Mouse (Mus musculus) stomach, embryonic 15.5 days (tissue): ENCODE measurements at regions not wholly inside any gene's neighbourhood (a gene's known extent, or its start where the extent isn't known, plus 50 kb on each side); places are given as distances from the start of the nearest gene placed in this dataset.

Experiments
- ATAC-seq: fragments of 200-750 bp; cut with Nextera tagmentation; 2 replicates; pipeline ENCODE4 v1.8.0; 2017; ENCODE audit warnings: low read depth, moderate number of reproducible peaks, moderate TSS enrichment; ENCODE audit not compliant: insufficient read depth, low FRiP score
- H3K27ac ChIP-seq: fragments of 300-500 bp; sonication (generic); 2 replicates; pipeline ENCODE4 v1.5.1; 2015; ENCODE audit warnings: mild to moderate bottlenecking, inconsistent platforms
- H3K27me3 ChIP-seq: fragments of 300-500 bp; sonication (generic); replicated peaks from 2 replicates; pipeline ENCODE4 v1.6.1; 2015; ENCODE audit warnings: inconsistent platforms
- H3K36me3 ChIP-seq: fragments of 300-500 bp; sonication (generic); 2 replicates; pipeline ENCODE4 v1.6.1; 2015; ENCODE audit warnings: inconsistent platforms
- H3K4me1 ChIP-seq: fragments of 300-500 bp; sonication (generic); 2 replicates; pipeline ENCODE4 v1.6.1; 2015; ENCODE audit warnings: inconsistent platforms
- H3K4me2 ChIP-seq: fragments of 300-500 bp; sonication (generic); 2 replicates; pipeline ENCODE4 v1.6.1; 2015; ENCODE audit warnings: mild to moderate bottlenecking, inconsistent platforms
- H3K4me3 ChIP-seq: fragments of 300-500 bp; sonication (generic); replicated peaks from 2 replicates; pipeline ENCODE4 v1.5.1; 2015; ENCODE audit warnings: inconsistent platforms
- H3K9ac ChIP-seq: fragments of 300-500 bp; sonication (generic); 2 replicates; pipeline ENCODE4 v1.6.1; 2015; ENCODE audit warnings: inconsistent platforms
- H3K9me3 ChIP-seq: fragments of 300-500 bp; sonication (generic); 2 replicates; pipeline ENCODE4 v1.6.1; 2016; ENCODE audit warnings: inconsistent platforms
- WGBS: fragments of 180-500 bp; shearing (Covaris S2); methylation state at CpG from one replicate; pipeline ENCODE4 v1.1.7; 2015; 5-methylcytosine and 5-hydroxymethylcytosine counted together

DNA sequence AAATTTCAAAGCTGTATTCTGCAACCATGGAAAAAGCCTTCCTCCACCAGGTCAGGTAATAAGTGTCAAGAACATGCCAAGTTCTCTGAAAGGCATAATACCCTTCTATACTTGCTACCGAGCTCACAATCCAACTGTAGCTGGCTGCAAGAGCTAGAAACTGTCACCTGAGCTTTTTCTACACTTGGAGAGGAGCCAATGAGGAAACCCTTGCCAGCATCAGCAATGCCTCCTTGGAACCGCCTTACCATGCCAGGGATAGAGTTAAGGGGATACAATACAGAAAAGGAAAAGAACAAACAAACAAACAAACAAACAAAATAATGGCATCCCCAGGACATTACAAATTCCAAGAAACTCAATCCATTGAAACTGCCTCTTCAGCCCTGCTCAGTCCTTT is 62.5 kb upstream of the Ccn2 start:
- H3K9ac ChIP-seq: no peak overlapping the region
- H3K36me3 ChIP-seq: no peaks in the 10 kb centered on the region
- no peaks in the 10 kb centered on the region for H3K9me3 ChIP-seq
- no peak overlapping the region for H3K4me3 ChIP-seq
- H3K4me1 ChIP-seq: no peaks in the 10 kb centered on the region; the same call in 1 of the 2 replicates
- no peaks in the 10 kb centered on the region for H3K27me3 ChIP-seq
- no peak for ATAC-seq
- H3K27ac ChIP-seq: no peak overlapping the region
- no peak overlapping the region for H3K4me2 ChIP-seq
- 76% methylated on average over 2 of the region's 2 CpGs for WGBS

- no peak for ATAC-seq
- H3K27me3 ChIP-seq: no peaks in the 10 kb centered on the region
- H3K36me3 ChIP-seq: no peaks in the 10 kb centered on the region
- WGBS: 94% methylated on average over 11 of the region's 11 CpGs
- no peak overlapping the region for H3K4me3 ChIP-seq
- no peaks in the 10 kb centered on the region for H3K9me3 ChIP-seq
- H3K4me1 ChIP-seq: no peaks in the 10 kb centered on the region; the same call in 1 of the 2 replicates
- no peak overlapping the region for H3K4me2 ChIP-seq
- no peak overlapping the region for H3K27ac ChIP-seq
- H3K9ac ChIP-seq: no peak overlapping the region
These were observed 60.3 kb upstream of the Ccn2 start for GRCm38 (mm10) chr10:24534901-24535300.

DNA sequence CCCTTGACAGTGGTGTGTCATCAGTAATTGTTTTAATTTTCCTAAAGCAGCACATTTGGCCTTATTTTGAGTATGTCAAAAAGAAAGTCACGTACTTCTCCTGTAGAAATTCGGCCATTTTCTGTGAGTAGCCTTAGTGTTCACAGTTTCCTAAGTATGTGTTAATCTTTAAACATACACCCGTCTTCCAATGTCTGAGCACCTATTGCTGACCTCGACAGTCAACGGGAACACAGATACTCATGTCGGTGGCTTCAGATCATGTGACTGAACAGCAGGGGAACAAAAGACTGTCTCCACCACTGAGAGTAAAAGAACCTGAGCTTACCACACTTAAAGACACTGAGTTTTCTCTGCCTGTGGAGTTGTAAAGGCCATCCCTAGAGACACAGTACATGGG is 59.8 kb upstream of the Ccn2 start:
- no peak overlapping the region for H3K4me3 ChIP-seq
- no peak overlapping the region for H3K27ac ChIP-seq
- H3K27me3 ChIP-seq: no peaks in the 10 kb centered on the region
- WGBS: 85% methylated on average over 6 of the region's 6 CpGs
- H3K4me1 ChIP-seq: no peaks in the 10 kb centered on the region; the same call in 1 of the 2 replicates
- H3K36me3 ChIP-seq: no peaks in the 10 kb centered on the region
- H3K9me3 ChIP-seq: no peaks in the 10 kb centered on the region
- no peak overlapping the region for H3K4me2 ChIP-seq
- ATAC-seq: no peak
- H3K9ac ChIP-seq: no peak overlapping the region

DNA sequence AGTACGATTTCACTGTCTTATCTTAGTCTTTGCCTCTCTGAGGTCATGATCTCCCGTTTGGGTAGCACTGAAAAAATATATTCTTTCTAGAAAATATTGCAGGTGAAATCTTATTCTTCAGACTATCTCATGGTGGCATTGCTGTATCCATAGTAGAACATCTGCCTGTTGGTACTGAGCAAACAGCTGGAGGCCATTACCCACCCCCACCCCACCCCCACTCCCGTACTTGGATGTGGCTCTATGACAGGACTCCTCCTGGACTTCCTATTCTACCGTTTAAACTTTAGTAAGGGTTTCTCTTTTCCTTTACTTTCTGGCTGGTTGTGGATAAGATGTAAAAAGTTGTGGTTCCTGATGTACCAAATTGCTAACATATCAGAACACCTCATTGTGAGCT is 53.3 kb upstream of the Ccn2 start:
- ATAC-seq: no peak
- no peak overlapping the region for H3K9ac ChIP-seq
- no peaks in the 10 kb centered on the region for H3K36me3 ChIP-seq
- H3K4me3 ChIP-seq: no peak overlapping the region
- no peaks in the 10 kb centered on the region for H3K4me1 ChIP-seq
- H3K27me3 ChIP-seq: no peaks in the 10 kb centered on the region
- H3K4me2 ChIP-seq: no peak overlapping the region
- H3K27ac ChIP-seq: no peak overlapping the region
- 65% methylated on average over 4 of the region's 4 CpGs for WGBS
- no peaks in the 10 kb centered on the region for H3K9me3 ChIP-seq
